Mouse (Mus musculus) CD8-positive naive resting alpha-beta T cell, adult 2 months (primary cell): ENCODE data around the gene Msrb1.
"Not testable (repeated sequence)": the region's sequence is repeated elsewhere in the genome, so short reads cannot be mapped to it uniquely, and the experiment has no call there.

Source experiments
- DNase-seq, 2 experiments: peaks; one replicate each; pipeline ENCODE4 v3.0.0; 2022; ENCODE audit warnings: low read depth in 2 of 2, low spot score in 2 of 2

Msrb1 gene

DNA sequence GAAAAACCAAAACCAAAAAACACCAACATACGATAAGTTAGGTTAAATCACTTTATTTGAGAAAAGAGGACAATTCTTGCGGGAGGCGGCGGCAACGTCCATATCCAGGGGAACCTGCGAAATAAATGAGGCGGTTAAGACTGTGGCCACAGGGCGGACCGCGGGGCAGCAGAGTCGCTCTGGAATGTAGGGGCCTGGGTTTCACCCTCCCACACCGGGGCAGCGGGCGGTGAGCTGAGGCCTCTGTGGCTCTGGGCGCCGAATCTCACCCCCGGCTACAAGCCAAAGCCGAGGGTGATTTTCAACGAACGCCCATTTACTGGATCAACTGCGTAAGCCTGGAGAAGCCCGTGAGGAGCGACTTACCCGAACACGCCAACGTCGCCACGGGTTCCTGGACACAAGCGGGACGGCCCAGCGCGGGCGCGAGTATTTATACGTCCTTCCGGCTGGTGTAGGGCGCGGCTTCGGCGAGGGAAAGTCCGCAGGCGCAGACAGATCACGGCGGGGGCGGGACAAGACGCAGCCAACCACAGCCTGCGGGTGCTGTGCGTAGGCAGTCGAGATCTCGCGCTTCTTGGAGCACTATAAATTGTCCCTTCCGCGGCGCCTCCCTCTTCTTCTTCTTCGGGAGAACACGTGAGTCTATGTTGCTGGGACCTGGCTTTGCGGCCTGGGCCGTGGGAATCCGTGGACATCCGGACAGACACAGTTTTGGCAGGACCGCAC, 16.8 kb upstream of the Msrb1 start:
- peak; percentile 96 to 97 for DNase-seq

DNA sequence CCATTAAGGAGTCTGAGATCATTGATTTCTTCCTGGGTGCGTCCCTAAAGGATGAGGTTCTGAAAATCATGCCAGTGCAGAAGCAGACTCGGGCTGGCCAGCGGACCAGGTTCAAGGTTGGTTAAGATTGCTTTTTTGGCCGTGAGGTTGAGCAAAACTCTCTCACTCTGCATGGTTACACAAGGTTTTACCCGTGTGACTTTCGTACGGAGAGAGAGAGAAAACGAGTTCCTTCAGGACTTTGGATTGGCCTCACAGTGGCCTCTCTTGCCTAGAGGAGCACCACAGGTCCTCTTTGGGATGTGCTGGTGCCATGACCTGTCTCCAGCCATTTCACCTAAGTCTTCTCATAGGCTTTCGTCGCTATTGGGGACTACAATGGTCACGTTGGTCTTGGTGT, 15.8 kb upstream of the Msrb1 start:
- DNase-seq, result not testable (repeated sequence)

DNA sequence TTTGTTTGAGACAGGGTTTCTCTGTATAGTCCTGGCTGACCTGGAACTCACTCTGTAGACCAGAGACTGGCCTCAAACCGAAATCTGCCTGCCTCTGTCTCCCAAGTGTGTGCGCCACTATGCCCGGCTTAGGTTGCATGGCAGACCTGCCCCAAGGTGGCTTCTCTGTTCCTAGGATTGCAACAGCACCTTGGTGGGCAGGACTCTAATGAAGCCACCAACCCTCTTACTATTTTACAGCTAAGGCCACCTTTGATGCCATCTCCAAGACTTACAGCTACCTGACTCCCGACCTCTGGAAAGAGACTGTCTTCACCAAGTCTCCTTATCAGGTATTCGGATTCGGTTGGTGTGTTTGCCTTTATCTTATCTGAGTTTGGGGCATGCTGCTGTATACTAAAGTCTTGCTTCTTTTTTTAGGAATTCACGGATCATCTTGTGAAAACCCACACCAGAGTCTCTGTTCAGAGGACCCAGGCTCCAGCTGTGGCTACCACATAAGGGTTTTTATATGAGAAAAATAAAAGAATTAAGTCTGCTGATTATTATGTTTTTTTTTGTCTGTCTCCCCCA, 15.0 kb upstream of the Msrb1 start:
- not testable (repeated sequence) for DNase-seq

DNA sequence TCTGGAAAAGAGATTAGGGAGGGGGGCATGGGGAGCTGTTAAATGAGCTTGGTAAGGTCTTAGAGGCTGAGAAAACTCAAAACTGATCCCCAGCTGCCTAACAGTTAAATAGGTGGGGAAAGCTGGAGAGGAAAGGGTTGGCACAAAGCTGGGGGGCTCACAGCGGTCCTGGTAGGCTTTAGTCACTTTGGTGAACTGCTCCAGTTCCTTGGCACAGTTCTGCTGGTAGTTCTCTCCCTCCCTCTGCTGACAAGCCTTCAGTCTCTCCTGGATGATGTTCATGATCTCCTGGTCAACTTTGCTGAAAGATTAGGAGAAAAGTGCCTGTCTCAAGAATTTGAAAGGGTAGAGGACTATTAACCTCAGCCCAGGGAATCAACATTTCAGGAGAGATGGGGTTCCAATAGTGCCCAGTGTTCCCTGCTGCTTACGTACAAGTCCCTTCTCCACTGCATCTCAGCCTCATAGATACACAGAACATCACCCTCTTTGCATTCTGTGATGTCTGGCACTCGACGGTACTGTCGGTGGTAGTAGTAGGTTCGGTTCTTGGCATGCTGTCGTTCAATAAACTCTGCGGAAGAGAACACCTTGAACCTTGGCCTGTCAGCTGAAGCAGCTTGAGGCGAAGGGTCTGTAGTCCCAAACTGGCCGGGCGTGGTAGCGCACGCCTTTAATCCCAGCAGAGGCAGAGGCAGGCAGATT, 14.1 kb upstream of the Msrb1 start:
- no peak for DNase-seq

DNA sequence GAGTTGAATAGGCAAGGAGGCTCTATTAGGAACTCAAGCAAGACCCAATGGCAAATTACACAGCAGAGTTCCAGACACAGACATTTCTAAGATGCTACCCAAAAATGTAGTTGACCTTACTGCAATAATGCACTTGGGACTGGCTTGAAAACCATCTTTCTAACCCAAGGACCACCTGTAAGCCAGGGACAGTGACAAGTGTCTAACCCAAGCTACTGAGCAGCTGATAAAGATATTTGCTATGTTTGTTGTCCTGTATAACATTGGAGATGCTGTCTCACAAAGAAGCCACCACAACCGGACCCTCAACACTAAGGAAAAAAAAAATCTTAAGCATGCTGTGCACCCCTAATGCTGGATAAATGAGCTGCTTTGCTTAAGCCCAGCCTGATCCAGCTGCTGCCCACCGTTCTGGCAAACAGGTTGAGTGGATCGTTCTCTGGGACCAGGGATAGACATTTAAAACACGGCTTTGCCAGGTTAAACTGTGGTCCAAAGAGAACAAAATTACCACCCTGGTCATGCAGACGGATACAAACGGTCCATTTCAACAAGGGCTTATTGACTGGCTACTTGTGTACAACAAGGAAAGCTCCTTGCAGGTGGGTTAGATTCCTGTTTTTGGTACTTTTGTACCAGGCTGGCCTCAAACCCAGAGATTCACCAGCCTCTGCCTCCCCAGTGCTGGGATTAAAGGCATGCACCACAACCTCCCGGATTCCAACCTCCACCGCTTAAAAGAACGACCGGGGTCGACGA, 13.1 kb upstream of the Msrb1 start:
- no peak for DNase-seq

DNA sequence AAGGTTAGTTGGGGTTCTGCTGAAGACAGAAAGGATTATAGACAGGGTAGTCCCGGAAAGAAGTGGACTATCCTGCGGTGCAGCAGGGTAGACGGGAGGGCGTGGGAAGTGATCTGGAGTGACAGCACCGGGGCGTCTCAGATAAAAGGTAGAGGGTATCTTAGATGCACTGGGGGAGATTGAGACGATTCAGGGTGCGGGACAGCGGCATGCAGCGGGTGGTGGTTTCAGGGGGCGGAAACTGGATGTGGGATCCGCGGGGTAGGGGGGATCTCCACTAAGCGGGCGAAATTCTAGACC, 12.6 kb upstream of the Msrb1 start:
- DNase-seq, result no peak

DNA sequence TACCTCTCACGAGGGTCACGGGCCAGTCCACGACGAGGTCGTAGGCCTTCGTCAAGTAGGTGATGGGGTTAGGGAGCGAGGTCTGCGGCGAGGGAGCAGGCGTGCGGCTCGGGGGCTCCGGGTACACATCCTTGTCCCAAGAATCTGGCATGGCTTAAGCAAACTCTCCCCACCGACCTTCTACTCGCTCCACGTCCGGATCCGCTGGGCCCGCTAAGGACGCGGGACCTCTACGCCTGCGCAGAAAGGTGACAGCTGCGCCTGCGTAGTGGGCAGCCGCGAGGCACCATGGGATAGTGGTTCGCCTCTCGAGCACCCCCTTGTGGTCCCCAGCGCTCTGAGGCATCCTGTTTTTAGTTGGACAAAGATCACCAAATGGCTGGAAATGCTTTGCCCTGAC, 12.3 kb upstream of the Msrb1 start, which contains the start of gene Ndufb10:
TSS of gene Ndufb10 (minus strand) at position 295 of the 400 bp plus-strand sequence.
- DNase-seq, result peak; percentile 95 to 97

DNA sequence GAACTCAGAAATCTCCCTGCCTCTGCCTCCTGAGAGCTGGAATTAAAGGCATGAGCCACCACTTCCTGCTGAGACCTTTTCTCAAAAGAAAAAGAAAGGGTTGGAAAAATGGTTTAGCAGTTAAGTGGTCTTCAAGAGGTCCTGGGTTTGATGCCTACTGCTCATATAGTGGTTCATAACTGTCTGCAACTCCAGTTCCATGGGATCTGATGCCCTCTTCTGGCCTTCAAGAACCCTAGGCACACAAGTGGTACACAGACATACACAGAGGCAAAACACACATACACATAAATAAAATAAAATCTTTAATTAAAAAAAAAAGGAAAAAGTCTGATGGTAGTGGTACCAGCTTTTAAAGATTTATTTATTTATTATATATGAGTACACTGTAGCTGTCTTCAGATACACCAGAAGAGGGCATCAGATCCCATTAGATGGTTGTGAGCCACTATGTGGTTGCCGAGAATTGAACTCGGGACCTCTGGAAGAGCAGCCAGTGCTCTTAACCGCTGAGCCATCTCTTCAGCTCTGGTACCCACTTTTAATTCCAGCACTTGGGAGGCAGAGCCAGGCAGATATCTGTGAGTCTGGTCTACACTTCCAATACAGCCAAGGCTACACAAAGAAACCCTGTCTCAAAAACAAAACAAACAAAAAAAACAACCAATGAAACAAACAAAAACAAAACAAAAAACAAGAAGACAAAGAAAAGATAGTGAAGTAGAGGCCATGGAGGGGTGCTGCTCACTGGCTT, 10.6 kb upstream of the Msrb1 start:
- no peak for DNase-seq

DNA sequence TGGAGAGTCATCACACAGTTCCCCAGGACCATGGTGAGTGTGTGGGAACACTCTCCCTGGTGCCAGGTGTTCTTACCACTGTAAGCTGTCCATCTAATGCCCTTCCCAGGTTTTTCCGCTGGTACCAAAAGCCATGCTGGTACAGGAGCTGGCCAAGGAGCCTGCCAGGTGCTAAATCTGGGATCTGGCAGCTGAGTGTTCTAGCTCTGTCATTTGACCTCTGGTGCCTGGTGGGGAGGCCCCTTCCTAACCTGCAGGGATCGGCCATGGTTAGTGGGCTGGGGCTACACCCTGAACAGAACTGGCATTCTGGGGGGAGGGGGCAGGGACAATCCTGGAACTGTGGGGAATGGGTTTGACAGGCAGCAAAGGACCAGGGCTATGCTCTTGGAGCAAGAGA, 8.8 kb upstream of the Msrb1 start, which contains the start of gene Rpl3l:
TSS of gene Rpl3l (plus strand) at position 203 of the 400 bp plus-strand sequence.
- no peak for DNase-seq

DNA sequence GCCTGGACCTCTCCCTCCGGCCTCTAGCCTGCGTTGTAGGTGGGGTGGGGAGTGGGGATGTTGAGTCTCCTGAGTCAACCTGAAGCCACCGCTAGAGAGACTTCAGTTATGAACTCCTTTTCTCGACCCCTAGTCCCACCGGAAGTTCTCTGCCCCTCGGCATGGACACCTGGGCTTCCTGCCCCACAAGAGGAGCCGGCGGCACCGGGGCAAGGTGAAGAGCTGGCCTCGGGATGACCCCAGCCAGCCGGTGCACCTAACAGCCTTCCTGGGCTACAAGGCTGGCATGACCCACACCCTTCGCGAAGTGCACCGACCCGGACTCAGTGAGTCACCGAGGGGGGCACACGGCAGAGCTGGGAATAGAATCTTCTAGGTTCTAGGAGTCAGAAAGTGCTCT, 8.3 kb upstream of the Msrb1 start:
- DNase-seq, result no peak

DNA sequence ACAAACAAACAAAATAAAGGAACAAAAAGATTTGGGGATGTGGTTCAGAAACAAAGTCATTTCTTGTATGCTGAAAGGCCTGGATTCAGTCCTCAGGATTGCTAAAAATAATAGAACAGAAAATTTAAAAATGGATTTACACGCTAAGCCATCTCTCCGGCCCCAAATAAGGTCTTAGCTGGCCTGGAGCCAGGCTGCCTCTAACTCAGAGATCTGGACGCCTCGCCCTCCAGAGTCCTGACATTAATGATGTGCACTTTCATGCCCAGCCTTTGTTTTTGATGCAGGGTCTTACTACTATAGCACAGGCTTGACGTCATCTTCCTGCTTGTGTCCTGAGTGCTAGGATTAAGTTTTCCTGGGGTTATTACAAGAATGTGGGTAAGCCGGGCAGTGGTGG, 7.4 kb upstream of the Msrb1 start:
- no peak for DNase-seq

DNA sequence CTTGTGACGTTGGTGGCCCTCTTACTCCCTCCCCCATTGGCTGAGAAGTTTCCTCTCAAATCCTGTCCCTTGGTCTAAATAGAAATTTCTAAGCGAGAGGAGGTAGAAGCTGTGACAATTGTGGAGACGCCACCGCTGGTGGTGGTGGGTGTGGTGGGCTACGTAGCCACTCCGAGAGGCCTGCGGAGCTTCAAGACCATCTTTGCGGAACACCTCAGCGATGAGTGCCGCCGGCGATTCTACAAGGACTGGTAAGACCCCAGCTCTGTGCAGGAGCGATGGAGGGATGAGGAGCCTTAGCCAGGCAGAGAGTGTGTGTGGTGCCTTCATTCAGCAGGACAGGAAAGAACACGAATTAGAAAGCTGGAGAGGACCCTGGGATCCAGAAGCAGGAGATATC, 5.7 kb upstream of the Msrb1 start:
- DNase-seq, result no peak

DNA sequence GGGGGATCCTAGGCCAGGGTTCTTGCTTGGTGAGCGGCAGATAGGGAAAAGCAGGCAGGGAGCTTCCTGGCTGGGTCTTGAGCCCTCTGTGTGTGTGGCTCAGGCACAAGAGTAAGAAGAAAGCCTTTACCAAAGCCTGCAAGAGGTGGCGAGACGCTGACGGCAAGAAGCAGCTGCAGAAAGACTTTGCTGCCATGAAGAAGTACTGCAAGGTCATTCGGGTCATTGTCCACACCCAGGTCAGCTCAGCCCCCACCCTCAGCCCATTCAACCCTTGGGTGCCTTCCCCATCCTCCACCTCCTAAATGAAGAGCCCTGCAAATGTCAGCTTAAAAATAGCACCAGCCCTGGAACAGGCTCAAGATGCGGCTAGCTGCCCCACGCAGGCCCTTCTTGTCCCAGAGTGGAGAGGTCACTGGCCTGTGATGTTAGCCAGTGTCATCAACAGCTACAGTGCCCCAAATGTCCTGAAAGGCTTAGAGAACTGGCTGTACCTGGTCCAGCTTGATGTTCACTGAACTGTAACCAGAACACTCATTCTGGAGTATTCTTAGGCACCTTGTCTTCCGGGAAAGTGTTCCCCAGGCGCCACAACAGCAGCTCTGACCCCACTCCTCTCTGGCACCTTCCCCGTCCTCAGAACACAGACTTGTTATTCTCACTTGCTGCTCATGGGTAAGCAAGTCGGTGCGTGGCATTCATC, 4.1 kb upstream of the Msrb1 start:
- DNase-seq, result no peak

DNA sequence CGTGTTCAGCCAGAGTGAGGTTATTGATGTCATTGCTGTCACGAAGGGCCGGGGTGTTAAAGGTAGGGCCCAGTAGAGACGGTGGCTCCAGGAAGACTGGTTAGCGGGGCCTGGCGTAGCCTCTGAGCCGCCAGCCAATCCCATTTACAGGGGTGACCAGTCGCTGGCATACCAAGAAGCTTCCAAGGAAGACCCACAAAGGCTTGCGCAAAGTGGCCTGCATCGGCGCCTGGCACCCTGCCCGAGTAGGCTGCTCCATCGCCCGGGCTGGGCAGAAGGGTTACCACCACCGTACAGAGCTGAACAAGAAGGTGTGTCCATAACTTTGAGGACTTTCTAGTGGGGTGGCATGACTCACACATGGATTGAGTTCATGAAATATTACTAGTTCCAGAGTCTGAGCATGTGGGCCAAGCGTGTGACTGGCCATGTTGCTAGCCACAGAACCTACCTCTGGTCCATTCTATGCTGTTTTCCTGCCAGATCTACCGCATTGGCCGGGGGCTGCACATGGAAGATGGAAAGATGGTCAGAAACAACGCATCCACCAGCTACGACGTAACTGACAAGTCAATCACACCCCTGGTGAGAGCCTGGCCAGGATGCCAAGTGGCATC, 2.9 kb upstream of the Msrb1 start:
- no peak for DNase-seq

DNA sequence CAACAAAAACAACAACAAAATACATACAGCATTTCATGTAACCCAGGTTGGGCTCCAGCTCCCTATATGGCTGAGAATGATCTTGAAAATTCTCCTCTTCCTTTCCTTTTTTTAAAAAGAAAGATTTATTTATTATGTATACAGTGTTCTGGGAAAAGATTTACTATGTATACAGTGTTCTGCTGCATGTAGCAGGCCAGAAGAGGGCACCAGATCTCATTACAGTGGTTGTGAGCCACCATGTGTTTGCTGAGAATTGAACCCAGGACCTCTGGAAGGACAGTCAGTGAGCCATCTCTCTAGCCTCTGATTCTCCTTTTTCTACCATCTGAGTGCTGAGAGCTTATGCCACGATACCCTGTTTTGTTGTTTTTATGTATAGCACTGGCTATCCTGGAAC, 1.9 kb upstream of the Msrb1 start:
- no peak for DNase-seq

DNA sequence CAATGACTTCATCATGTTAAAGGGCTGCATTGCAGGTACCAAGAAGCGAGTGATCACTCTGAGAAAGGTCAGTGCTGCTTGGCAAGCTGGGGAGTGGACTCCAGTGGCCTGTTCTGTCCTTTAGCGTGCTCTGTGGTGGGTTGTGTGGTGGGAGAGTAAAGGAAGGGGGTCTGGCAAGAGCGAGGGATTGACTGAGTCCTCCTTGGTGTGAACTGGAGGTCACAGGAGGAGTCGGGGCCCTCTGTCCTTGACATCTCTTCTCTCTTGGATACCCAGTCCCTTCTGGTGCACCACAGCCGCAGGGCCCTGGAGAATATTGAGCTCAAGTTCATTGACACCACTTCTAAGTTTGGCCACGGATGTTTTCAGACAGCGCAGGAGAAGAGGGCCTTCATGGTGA, 996 bp upstream of the Msrb1 start:
- no peak for DNase-seq

DNA sequence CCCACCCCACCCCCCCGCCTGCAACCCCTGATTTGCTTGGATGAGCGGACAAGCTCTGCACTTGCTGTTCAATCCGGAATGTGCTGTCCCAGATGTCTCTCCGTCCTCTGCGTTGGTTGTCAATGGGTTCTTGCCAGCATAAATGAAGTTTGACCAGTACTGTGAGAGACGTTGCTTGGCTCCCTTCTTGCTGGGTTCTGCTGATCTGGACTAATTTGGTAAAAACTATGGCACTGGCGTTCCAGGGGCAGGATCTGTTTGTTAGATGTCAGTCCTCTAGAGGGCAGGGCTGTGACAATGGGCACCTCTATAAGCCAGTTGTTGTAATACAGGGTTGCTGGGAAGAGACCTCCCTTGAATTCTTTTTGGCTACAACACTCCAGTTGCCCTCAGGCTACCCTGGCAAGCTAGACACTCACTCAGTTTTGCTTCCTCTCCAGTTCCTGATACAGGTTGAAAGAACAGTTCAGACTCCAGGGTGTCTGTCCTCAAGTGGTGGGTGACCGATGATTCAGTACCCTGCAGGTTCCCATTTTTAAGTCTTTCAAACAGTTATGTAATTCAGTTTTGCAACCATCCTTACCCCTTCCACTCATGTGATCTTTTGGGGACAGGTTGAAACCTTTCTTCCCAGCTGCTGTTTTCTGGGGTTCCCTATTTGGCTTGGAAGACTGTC, 831 bp downstream of the Msrb1 start:
- DNase-seq, result no peak

DNA sequence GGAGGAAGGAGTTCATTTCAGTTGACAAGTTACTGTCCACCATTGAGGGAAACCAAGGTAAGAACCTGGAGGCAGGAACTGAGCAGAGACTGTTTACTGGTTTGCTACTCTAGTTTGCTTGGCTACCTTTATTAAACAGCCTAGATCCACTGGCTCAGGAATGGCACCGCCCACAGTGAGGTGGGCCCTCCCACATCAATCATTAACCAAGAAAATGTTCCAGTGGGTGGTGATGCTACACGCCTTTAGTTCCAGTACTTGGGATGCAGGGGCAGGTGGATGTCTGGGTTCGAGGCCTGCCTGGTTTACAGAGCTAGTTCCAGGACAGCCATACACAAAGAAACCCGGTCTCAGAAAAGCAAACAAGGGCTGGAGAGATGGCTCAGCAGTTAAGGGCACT, 1.8 kb downstream of the Msrb1 start:
- no peak for DNase-seq

DNA sequence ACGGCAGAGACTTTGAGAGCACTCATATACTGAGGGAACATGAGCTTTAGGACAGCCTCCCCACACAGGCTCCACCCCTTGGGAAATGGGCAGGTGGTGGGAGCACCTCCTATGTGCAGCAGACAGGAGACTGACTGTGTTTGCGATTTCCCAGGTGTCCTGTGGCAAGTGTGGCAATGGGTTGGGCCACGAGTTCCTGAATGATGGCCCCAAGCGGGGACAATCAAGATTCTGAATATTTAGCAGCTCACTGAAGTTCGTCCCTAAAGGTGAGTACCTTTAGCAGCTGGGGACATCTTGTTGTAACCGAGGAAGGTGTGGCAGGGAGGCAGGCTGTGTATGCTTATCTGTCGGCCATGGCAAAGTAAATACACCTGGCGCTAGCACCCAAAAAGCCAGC, 3.5 kb downstream of the Msrb1 start:
- DNase-seq, result no peak

DNA sequence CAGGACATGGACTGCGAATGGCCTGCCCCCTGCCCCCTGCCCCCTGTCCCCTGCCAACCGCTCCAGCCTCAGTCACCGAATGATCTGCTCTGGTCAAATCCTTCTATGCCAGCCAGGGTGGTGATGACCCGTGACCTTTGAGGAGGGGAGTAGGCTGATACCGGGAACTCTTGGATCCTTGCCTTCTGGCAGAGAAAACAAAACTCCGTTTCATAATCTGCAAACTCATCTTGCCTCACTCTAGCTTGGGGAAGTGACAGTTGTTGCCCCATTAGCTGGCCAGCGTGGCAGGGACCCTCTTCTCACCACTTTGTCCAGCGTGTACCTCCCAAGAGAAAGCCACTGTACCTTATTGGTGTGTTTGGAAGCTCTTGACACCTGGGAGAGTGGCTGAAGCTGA, 5.9 kb downstream of the Msrb1 start:
- DNase-seq, result no peak
